Mouse (Mus musculus): ENCODE data around the gene Fhad1. TPM values are rescaled to one million over a fixed set of nuclear protein-coding genes. Genes with fewer than 3 reads are reported as not detected.

The Fhad1 gene
- total RNA-seq, 2 experiments from 2014 or later: 2.7 to 2.9 TPM

DNA sequence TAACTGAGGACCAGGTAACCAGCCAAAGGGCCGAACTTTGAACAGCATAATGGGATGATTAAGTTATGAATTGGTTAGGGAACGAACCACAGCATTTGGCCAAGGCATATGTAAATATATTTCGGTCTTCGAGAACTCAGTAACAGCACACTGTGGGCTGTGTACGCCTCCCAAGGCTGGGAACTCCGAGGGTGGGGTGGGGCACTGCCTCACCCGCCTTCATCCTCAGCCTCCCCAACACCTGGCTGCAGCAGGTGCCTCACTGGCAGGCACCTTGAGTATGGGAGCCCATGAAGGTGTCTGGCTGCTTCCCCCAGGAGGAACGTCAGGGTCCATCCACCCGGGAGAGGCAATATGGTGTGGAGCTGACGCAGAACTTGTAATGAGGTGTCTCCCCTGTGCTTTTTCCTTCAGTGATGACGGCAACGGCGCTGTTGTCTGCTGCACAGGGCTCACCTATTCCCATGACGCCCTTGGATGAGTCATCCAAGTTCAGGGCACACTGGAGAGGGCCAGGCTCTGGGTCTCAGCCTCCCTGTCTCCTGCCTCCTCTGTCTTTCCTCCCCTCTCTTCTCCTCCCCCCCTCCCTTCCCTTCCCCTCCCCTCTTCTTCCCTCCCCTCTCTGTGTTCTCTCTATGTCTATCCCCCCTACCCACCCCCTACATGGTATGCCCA lies 22.2 kb downstream of the Fhad1 start:
- intact Hi-C loops (cut with DNase I): no loop called here
- DNase-seq (ENCODE audit: low spot score in 2 of 2): no peak

- DNase-seq (ENCODE audit: low spot score in 2 of 2): no peak
- intact Hi-C loops (cut with DNase I): no loop called here
Observed at GRCm38 (mm10) chr4:141988178-141988577, 26.7 kb downstream of the Fhad1 start.

DNA sequence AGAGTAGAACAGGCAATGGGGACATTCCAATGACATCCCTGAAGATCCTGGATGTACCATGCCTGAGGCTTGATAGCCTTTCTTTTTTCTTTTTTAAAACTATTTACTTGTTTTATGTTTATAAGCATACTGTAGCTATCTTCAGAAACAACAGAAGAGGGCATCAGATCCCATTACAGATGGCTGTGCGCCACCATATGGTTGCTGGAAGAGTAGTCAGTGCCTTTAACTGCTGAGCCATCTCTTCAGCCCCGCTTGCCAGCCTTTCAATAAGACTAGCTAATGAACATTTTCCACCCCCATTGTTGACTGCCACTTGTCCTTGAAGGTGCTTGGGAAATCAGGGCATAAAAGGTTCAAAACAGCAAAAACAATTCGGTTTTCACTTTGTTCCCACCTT lies 31.2 kb downstream of the Fhad1 start:
- intact Hi-C loops (cut with DNase I): no loop called here
- peak; percentile 48 to 54 for DNase-seq (ENCODE audit: low spot score in 2 of 2)

GRCm38 (mm10) chr4:141981475-141981874 lies 33.4 kb downstream of the Fhad1 start:
- intact Hi-C loops (cut with DNase I): no loop called here
- DNase-seq (ENCODE audit: low spot score in 2 of 2): no peak

- intact Hi-C loops (cut with DNase I): no loop called here
- no peak for DNase-seq (ENCODE audit: low spot score in 2 of 2)
Observed at GRCm38 (mm10) chr4:141978582-141978981, 36.3 kb downstream of the Fhad1 start.

- intact Hi-C loops (cut with DNase I): no loop called here
- DNase-seq (ENCODE audit: low spot score in 2 of 2): no peak
Observed at GRCm38 (mm10) chr4:141977346-141977745, 37.5 kb downstream of the Fhad1 start.

- peak; percentile 53 to 63 for DNase-seq (ENCODE audit: low spot score in 2 of 2)
- intact Hi-C loops (cut with DNase I): no loop called here
Observed at GRCm38 (mm10) chr4:141976163-141976562, 38.7 kb downstream of the Fhad1 start.

DNA sequence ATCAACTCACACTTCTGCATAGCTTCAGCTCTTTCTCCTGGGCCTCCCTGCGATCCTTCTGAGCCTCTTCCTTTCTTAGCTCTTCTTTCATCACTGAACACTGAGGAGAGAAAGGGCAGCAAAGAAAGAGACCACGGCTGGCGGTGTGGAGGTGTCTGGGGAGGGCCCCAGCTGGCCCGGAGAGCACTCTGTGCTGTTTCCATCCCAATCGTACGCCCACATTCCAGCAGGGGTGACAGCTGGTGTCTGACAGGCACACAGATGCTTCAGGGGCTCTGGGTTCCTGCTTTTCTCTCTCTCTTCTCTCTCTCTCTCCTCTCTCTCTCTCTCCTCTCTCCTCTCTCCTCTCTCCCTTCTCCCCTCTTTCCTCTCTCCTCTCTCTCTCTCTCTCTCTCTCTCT lies 50.3 kb downstream of the Fhad1 start:
- intact Hi-C loops (cut with DNase I): no loop called here

GRCm38 (mm10) chr4:141963907-141964306 lies 51.0 kb downstream of the Fhad1 start:
- DNase-seq (ENCODE audit: low spot score in 2 of 2): no peak
- intact Hi-C loops (cut with DNase I): no loop called here

More for the DNA sequence above, 50.3 kb downstream of the Fhad1 start:
- DNase-seq (ENCODE audit: low spot score in 2 of 2): peak; percentile 64 to 70

- peak; percentile 45 to 55 for DNase-seq (ENCODE audit: low spot score in 2 of 2)
- intact Hi-C loops (cut with DNase I): no loop called here
Observed at GRCm38 (mm10) chr4:141962811-141963685, 51.8 kb downstream of the Fhad1 start.

GRCm38 (mm10) chr4:141960037-141960436 lies 54.8 kb downstream of the Fhad1 start:
- DNase-seq (ENCODE audit: low spot score in 2 of 2): no peak
- intact Hi-C loops (cut with DNase I): no loop called here

DNA sequence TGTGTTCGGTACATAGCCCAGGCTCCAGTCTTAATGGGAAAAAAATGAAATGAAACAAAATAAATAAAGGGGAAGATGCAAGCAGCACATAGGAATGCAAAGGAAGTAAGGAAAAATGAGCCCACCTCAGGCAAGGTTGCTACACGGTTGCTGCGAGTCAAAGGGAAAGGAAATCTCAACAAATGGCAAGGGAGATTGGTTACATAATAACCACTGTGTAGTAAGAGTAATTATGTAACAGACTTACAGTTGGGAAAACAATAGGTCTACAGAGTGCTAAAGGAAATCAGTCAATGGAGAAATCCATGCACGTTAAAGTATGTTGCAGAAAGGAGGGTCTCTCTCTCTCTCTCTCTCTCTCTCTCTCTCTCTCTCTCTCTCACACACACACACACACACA lies 55.3 kb downstream of the Fhad1 start:
- intact Hi-C loops (cut with DNase I): loop anchor here (5.0 kb wide), 1 partner anchor 87 kb away; the partner anchor contains the start of gene Efhd2

DNA sequence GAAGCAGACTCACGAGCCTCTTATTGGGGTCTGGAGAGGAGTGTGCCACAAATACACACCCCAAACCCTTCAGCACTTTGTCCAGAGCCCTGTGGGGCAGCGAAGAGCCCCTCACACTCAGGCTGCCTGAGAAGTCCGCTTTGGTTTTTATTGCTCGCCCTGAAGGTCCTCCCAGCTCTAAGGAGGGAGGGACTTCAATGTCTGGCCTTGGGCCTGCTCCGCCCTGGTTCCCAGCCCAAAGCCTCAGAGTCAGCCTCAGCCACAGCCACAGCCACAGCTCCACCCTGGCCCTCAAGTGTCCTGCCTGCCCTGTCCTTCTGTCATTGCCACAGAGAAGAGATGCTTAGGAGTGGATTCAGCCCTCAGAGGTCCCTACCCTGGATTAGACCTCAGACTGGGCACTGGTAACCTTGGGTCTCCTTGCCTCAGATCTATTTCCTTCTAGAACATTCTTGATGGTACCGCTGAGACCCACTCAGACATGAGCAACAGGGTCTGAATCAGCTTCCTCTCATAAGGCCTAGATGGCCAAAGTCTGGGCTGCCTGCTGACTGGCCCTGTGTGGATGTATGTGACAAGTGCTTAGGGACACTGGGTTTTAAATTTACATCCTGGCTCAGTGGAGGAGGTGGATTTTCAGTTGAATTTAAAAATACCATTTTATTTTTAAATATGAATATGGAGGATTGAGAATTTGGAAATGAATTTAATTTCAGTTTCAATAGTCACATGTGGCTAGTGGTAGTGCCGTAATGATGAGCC lies 56.1 kb downstream of the Fhad1 start:
- intact Hi-C loops (cut with DNase I): loop anchor here (1.0 to 5.0 kb wide), 2 partner anchors 86 to 101 kb away; partner anchors contain the start of gene Efhd2
- DNase-seq (ENCODE audit: low spot score in 2 of 2): no peak

More for the DNA sequence above, 55.3 kb downstream of the Fhad1 start:
- no peak for DNase-seq (ENCODE audit: low spot score in 2 of 2)

- intact Hi-C loops (cut with DNase I): loop anchor here (1.0 to 5.0 kb wide), 2 partner anchors 86 to 101 kb away; partner anchors contain the start of gene Efhd2
- peak; percentile 84 to 88 for DNase-seq (ENCODE audit: low spot score in 2 of 2)
Observed at GRCm38 (mm10) chr4:141958188-141958587, 56.7 kb downstream of the Fhad1 start.

DNA sequence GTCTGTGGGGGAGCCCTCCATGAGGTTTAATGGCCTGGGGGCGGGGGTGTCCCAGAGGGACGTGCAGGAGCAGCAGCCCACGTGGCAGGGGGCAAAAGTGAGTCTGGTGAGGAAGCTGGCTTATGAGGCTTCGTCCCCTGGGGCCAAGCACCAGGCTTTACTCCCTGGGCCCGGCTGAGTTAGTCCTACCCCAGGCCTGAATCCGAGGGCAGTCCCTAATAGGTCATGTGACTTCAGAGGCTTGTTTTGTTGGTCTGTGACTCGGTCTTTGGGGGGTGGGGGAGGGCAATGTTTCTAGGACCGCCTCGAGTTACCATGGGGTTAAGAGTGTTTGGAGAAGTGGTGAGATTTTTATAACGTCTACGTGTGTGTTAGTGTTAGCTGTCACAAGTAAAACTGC lies 57.1 kb downstream of the Fhad1 start:
- DNase-seq (ENCODE audit: low spot score in 2 of 2): no peak
- intact Hi-C loops (cut with DNase I): loop anchor here (1.0 to 5.0 kb wide), 2 partner anchors 85 to 100 kb away; partner anchors contain the start of gene Efhd2

GRCm38 (mm10) chr4:141956931-141957330 lies 58.0 kb downstream of the Fhad1 start:
- no peak for DNase-seq (ENCODE audit: low spot score in 2 of 2)
- intact Hi-C loops (cut with DNase I): loop anchor here (5.0 kb wide), 1 partner anchor 85 kb away; the partner anchor contains the start of gene Efhd2

DNA sequence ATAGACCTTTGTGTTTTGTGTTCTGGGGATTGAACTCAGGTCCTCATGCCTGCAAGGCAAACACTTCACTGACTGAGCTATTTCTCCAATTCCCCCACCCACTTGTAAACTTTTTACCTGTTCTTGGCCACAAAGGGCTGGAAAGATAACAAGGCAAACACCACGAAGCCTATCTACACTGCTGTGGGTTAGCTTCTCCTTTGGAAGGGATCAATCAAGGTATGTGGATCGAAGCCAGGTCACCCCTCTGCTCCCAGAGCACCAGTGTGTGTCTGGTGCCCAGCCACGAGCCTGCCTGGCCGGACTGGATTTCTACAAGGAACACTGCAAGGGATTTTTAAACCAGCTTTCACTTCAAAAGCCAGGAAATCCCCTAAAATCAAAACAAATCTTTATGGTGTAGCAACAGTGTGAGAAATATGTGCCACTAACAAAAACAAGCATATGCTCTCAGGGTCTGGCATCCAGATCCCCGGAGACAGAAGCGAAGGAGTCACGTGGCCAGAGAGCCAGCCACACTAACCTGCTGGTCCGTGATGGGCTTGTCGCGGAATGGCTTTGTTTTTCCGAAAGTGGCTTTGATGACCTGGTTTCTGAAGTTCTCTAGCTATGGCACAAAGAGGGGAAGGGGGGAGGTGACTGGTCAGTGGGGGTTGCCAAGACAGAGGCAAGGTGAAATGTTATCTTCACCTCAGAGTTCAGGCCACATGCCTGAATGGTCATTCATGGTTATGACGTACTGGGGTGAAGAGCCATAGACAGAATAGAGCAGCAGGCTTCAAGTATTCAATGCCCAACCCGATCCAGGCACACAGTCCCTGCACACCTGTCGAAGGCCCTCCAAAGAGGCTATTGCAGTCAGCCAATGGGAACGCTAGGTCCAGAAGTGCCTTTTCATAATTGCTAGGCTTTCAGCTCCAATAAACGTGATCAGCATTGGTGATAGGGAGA lies 59.8 kb downstream of the Fhad1 start:
- DNase-seq (ENCODE audit: low spot score in 2 of 2): no peak
- intact Hi-C loops (cut with DNase I): loop anchor here (5.0 kb wide), 1 partner anchor 83 kb away; the partner anchor contains the start of gene Efhd2

DNA sequence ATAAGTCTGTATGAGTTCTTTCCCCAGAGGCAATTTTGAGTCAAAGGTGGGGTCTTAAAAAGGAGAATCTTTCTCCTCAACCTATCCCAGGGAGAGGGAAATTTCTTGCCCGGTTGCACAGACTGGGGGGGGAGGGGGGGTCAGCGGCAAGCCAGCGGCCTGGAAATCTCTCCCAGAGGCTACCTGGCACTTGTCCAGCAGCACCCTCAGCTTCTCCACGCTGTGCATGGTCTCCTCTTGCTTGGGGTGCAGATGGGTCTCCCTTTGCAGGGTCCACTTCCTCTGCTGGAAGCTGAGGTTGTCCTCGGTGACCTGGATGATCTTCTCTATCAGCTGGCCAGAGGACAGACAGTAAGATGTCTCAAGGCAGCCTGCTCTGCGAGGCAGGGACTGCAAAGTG lies 61.0 kb downstream of the Fhad1 start:
- intact Hi-C loops (cut with DNase I): no loop called here
- no peak for DNase-seq (ENCODE audit: low spot score in 2 of 2)
